In the genomic region with DNA sequence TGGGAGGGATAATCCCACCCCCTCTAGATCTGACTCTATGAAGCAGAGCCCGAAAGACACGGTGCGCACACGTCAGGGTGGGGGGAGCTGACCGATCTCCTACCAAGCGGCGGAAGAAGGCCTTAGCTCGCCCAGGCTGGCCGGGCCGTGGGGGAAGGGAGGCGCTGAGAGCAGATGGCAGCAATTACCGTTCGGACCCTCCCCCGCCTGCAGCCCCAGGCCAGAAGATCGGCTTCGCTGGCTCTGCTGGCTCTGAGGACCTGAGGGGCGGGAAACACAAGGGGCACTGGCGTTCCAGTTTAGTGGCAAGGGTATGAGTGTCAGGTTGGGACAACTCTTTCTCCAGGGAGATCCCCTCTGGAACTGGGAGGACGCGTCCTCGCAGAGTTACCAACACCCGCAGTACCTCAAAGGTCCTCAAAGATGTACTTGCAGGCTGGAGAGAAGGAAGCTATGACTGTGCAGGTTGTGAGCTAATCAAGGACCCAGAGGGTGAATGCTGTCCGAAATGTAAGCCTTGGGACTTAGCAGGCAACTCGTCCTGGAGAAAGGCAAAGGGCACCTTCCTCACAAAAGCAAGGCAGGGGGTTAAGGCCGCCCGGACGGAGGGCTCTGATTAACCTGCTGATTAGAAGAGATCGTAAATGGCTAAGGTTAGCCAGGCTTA, we compare ENCODE assay signal across 9 mouse cellular contexts. TPM values are rescaled to one million over a fixed set of nuclear protein-coding genes. Genes with fewer than 3 reads are reported as not detected.
A peak's percentile ranks its signal among the peaks of the same experiment; 100 is the strongest.
DNase-seq lines count a peak whose midpoint lies in the region; ATAC-seq and TF ChIP-seq lines count a peak whose summit lies in the region.
"Had no signal": no experiment of that assay in that cellular context is flagged by ENCODE, and none has a peak within 500 bp of the region (broad histone marks: within the 10 kb centered on the region; RNA-seq: fewer than 3 reads in every experiment).

No protein-coding gene starts in this region.

- H3K27ac ChIP-seq in lung, embryonic 16.5 days (ENCODE audit: low read length), result no peak overlapping the region
- H3K27ac ChIP-seq in embryonic facial prominence, embryonic 15.5 days (replicated peaks), result 0 out of 2 replicates have a peak overlapping the region, but pooled peaks have one; percentile 45
- no peak overlapping the region for H3K27ac ChIP-seq in intestine, embryonic 14.5 days (ENCODE audit: low read depth)
- H3K27ac ChIP-seq in midbrain, postnatal 0 days (ENCODE audit: low read depth, low read length), result no peak overlapping the region

- TF ChIP-seq CTCF in midbrain, postnatal 0 days (IDR thresholded peaks at IDR 0.05), result no peak

- H3K9me3 ChIP-seq in lung, embryonic 16.5 days (ENCODE audit: control insufficient read depth, low read length), result no peaks in the 10 kb centered on the region
- H3K9me3 ChIP-seq in embryonic facial prominence, embryonic 15.5 days (replicated peaks), result no peaks in the 10 kb centered on the region
- no peaks in the 10 kb centered on the region for H3K9me3 ChIP-seq in intestine, embryonic 14.5 days (ENCODE audit: control insufficient read depth, low read length)
- no peaks in the 10 kb centered on the region for H3K9me3 ChIP-seq in midbrain, postnatal 0 days (ENCODE audit: low read length)

- peak overlapping the region; percentile 55 for H3K9ac ChIP-seq in lung, embryonic 16.5 days (ENCODE audit: low read length)
- H3K9ac ChIP-seq in embryonic facial prominence, embryonic 15.5 days, result no peak overlapping the region; the same call in 1 of the 2 replicates
- 0 out of 2 replicates have a peak overlapping the region, but pooled peaks have one; percentile 21 for H3K9ac ChIP-seq in intestine, embryonic 14.5 days (ENCODE audit: low read length)
- H3K9ac ChIP-seq in midbrain, postnatal 0 days (replicated peaks; ENCODE audit: low read length, poor library complexity, severe bottlenecking), result no peak overlapping the region

- peak; percentile 61; the same call in 1 of the 2 replicates for ATAC-seq in lung, embryonic 16.5 days (ENCODE audit: low read depth)
- peak; percentile 21; the same call in 1 of the 2 replicates for ATAC-seq in embryonic facial prominence, embryonic 15.5 days (ENCODE audit: insufficient number of reproducible peaks, low FRiP score, low TSS enrichment, low read depth)
- ATAC-seq in intestine, embryonic 14.5 days (replicated peaks; ENCODE audit: low FRiP score, low TSS enrichment, low read depth), result peak; percentile 34
- no peak for ATAC-seq in midbrain, postnatal 0 days (ENCODE audit: low FRiP score)
- ATAC-seq in erythroblast, adult 5-6 weeks (replicated peaks; ENCODE audit: low FRiP score, poor library complexity, severe bottlenecking), result no peak

- H3K4me2 ChIP-seq in lung, embryonic 16.5 days (ENCODE audit: low read depth, low read length), result peak overlapping the region; percentile 55
- peak overlapping the region; percentile 43 for H3K4me2 ChIP-seq in embryonic facial prominence, embryonic 15.5 days (replicated peaks)
- peak overlapping the region; percentile 51 for H3K4me2 ChIP-seq in intestine, embryonic 14.5 days (ENCODE audit: low read length)
- H3K4me2 ChIP-seq in midbrain, postnatal 0 days (ENCODE audit: low read depth, low read length, poor library complexity, severe bottlenecking), result peak overlapping the region; percentile 28

- no peaks in the 10 kb centered on the region for H3K36me3 ChIP-seq in lung, embryonic 16.5 days (ENCODE audit: control insufficient read depth, insufficient read depth, low read length)
- no peaks in the 10 kb centered on the region for H3K36me3 ChIP-seq in embryonic facial prominence, embryonic 15.5 days
- no peaks in the 10 kb centered on the region for H3K36me3 ChIP-seq in intestine, embryonic 14.5 days (ENCODE audit: control insufficient read depth, insufficient read depth, low read length)
- H3K36me3 ChIP-seq in midbrain, postnatal 0 days (ENCODE audit: insufficient read depth, low read length), result no peaks in the 10 kb centered on the region

- H3K27me3 ChIP-seq in lung, embryonic 16.5 days (ENCODE audit: control insufficient read depth, insufficient read depth, low read depth, low read length), result no peaks in the 10 kb centered on the region; the same call in 1 of the 2 replicates
- no peaks in the 10 kb centered on the region for H3K27me3 ChIP-seq in embryonic facial prominence, embryonic 15.5 days
- H3K27me3 ChIP-seq in intestine, embryonic 14.5 days (replicated peaks; ENCODE audit: control insufficient read depth, insufficient read depth, low read length), result no peaks in the 10 kb centered on the region
- no peaks in the 10 kb centered on the region for H3K27me3 ChIP-seq in midbrain, postnatal 0 days (ENCODE audit: insufficient read depth, low read length)

- DNase-seq in lung, adult 18-20 months, result no peak
- peak; percentile 78 for DNase-seq in intestine, embryonic 14.5 days (ENCODE audit: low spot score)
- peak; percentile 61 for DNase-seq in midbrain, postnatal 0 days (ENCODE audit: low spot score)
- DNase-seq in left cerebral cortex, adult 11 months (ENCODE audit: low spot score), result no peak
- DNase-seq in layer of hippocampus, adult 18-20 months (ENCODE audit: low spot score in 2 of 2), result no peak

- WGBS in lung, embryonic 16.5 days, result 9% methylated on average over 28 of the region's 28 CpGs
- WGBS in embryonic facial prominence, embryonic 15.5 days, result 9% methylated on average over 28 of the region's 28 CpGs
- 12% methylated on average over 28 of the region's 28 CpGs for WGBS in intestine, embryonic 14.5 days
- WGBS in midbrain, postnatal 0 days, result 9% methylated on average over 28 of the region's 28 CpGs

- H3K4me3 ChIP-seq in lung, embryonic 16.5 days (ENCODE audit: low read length), result no peak overlapping the region
- peak overlapping the region; percentile 6; the same call in 1 of the 2 replicates for H3K4me3 ChIP-seq in embryonic facial prominence, embryonic 15.5 days (replicated peaks)
- no peak overlapping the region for H3K4me3 ChIP-seq in intestine, embryonic 14.5 days (ENCODE audit: low read depth, low read length)
- H3K4me3 ChIP-seq in midbrain, postnatal 0 days (ENCODE audit: low read depth, low read length), result no peak overlapping the region
- H3K4me3 ChIP-seq: megakaryocyte, embryonic 14.5 days had no signal

- H3K4me1 ChIP-seq in lung, embryonic 16.5 days (replicated peaks; ENCODE audit: control insufficient read depth, insufficient read depth, low read length), result peaks cover 6% of the 10 kb centered on the region
- H3K4me1 ChIP-seq in embryonic facial prominence, embryonic 15.5 days, result peaks cover 16% of the 10 kb centered on the region
- H3K4me1 ChIP-seq in intestine, embryonic 14.5 days (replicated peaks; ENCODE audit: control insufficient read depth, insufficient read depth, low read length), result peaks cover 14% of the 10 kb centered on the region
- no peaks in the 10 kb centered on the region for H3K4me1 ChIP-seq in midbrain, postnatal 0 days (ENCODE audit: insufficient read depth, low read length)

RNA-seq across cellular contexts. Expression of a gene that starts 17.4 kb away (rescaled TPM):
- not detected in 2 replicates for polyA plus RNA-seq in lung, embryonic 16.5 days (2015; fragmentation: Nextera tagmentation; extraction: Ambion mirVana)
- polyA plus RNA-seq in embryonic facial prominence, embryonic 15.5 days (2015; fragmentation: Nextera tagmentation; extraction: Ambion mirVana), result not detected in 2 replicates
- not detected in 2 replicates for polyA plus RNA-seq in intestine, embryonic 14.5 days (2014; fragmentation: Nextera tagmentation; extraction: Ambion mirVana)
- total RNA-seq in midbrain, postnatal 0 days (2014; rRNA removed), result not detected in 2 replicates
- polyA plus RNA-seq in midbrain, postnatal 0 days (2015; fragmentation: Nextera tagmentation; extraction: Ambion mirVana), result not detected in 2 replicates
- not detected in 2 replicates for total RNA-seq in erythroblast, adult 5-6 weeks (2015; ENCODE audit: low replicate concordance)
- not detected in 2 replicates for total RNA-seq in erythroblast, adult 5-6 weeks (2017; ENCODE audit: low replicate concordance)
- total RNA-seq in layer of hippocampus, adult 18-20 months (2021), result not detected

RNA-seq across cellular contexts. Expression of a gene that starts 19.8 kb away (rescaled TPM):
- 0.20 TPM in 2 replicates for polyA plus RNA-seq in lung, embryonic 16.5 days (2015; fragmentation: Nextera tagmentation; extraction: Ambion mirVana)
- 0.19 and 0.21 TPM in 2 replicates for polyA plus RNA-seq in embryonic facial prominence, embryonic 15.5 days (2015; fragmentation: Nextera tagmentation; extraction: Ambion mirVana)
- 0.43 and 0.55 TPM in 2 replicates for polyA plus RNA-seq in intestine, embryonic 14.5 days (2014; fragmentation: Nextera tagmentation; extraction: Ambion mirVana)
- 1.0 and 3.4 TPM in 2 replicates for total RNA-seq in midbrain, postnatal 0 days (2014; rRNA removed)
- 0.04 and 0.05 TPM in 2 replicates for polyA plus RNA-seq in midbrain, postnatal 0 days (2015; fragmentation: Nextera tagmentation; extraction: Ambion mirVana)
- not detected in 2 replicates for total RNA-seq in erythroblast, adult 5-6 weeks (2015; ENCODE audit: low replicate concordance)
- total RNA-seq in erythroblast, adult 5-6 weeks (2017; ENCODE audit: low replicate concordance), result not detected in 2 replicates
- total RNA-seq in layer of hippocampus, adult 18-20 months (2021), result 1 to 10 TPM; 1.3 to 1.6 TPM

RNA-seq across cellular contexts. Expression of a gene that starts 30.2 kb away (rescaled TPM):
- 91.3 and 93.3 TPM in 2 replicates for polyA plus RNA-seq in lung, embryonic 16.5 days (2015; fragmentation: Nextera tagmentation; extraction: Ambion mirVana)
- polyA plus RNA-seq in embryonic facial prominence, embryonic 15.5 days (2015; fragmentation: Nextera tagmentation; extraction: Ambion mirVana), result 17.5 and 19.6 TPM in 2 replicates
- 16.5 and 16.6 TPM in 2 replicates for polyA plus RNA-seq in intestine, embryonic 14.5 days (2014; fragmentation: Nextera tagmentation; extraction: Ambion mirVana)
- total RNA-seq in midbrain, postnatal 0 days (2014; rRNA removed), result 8.4 and 11.2 TPM in 2 replicates
- polyA plus RNA-seq in midbrain, postnatal 0 days (2015; fragmentation: Nextera tagmentation; extraction: Ambion mirVana), result 6.1 and 6.7 TPM in 2 replicates
- total RNA-seq in erythroblast, adult 5-6 weeks (2015; ENCODE audit: low replicate concordance), result 2.3 and 9.4 TPM in 2 replicates
- 2.3 and 3.8 TPM in 2 replicates for total RNA-seq in erythroblast, adult 5-6 weeks (2017; ENCODE audit: low replicate concordance)
- 1 to 10 TPM; 9.7 to 9.9 TPM for total RNA-seq in layer of hippocampus, adult 18-20 months (2021)

RNA-seq across cellular contexts. Expression of a gene that starts 50.9 kb away (rescaled TPM):
- polyA plus RNA-seq in lung, embryonic 16.5 days (2015; fragmentation: Nextera tagmentation; extraction: Ambion mirVana), result not detected in 2 replicates
- polyA plus RNA-seq in embryonic facial prominence, embryonic 15.5 days (2015; fragmentation: Nextera tagmentation; extraction: Ambion mirVana), result not detected in 2 replicates
- polyA plus RNA-seq in intestine, embryonic 14.5 days (2014; fragmentation: Nextera tagmentation; extraction: Ambion mirVana), result not detected in 2 replicates
- not detected in 2 replicates for total RNA-seq in midbrain, postnatal 0 days (2014; rRNA removed)
- polyA plus RNA-seq in midbrain, postnatal 0 days (2015; fragmentation: Nextera tagmentation; extraction: Ambion mirVana), result not detected in 2 replicates
- total RNA-seq in erythroblast, adult 5-6 weeks (2015; ENCODE audit: low replicate concordance), result not detected in 2 replicates
- total RNA-seq in erythroblast, adult 5-6 weeks (2017; ENCODE audit: low replicate concordance), result not detected in 2 replicates
- not detected for total RNA-seq in layer of hippocampus, adult 18-20 months (2021)

Comparison
In these comparisons a context has a peak if more than half of its experiments do, and no peak if none do; other contexts are left out.
1. ATAC-seq: peak in lung, embryonic 16.5 days (single experiment), embryonic facial prominence, embryonic 15.5 days (single experiment) and intestine, embryonic 14.5 days (single experiment); none in midbrain, postnatal 0 days (single experiment) and erythroblast, adult 5-6 weeks (single experiment).
2. H3K9ac ChIP-seq: peak in lung, embryonic 16.5 days (single experiment) and intestine, embryonic 14.5 days (single experiment); none in embryonic facial prominence, embryonic 15.5 days (single experiment) and midbrain, postnatal 0 days (single experiment).
3. DNase-seq: peak in intestine, embryonic 14.5 days (single experiment) and midbrain, postnatal 0 days (single experiment); none in lung, adult 18-20 months (0 of 2), left cerebral cortex, adult 11 months (single experiment) and layer of hippocampus, adult 18-20 months (0 of 2).
4. Peak in every context shown above with its lines, with median percentiles within 50 percentile points of each other: H3K4me2 ChIP-seq.